Mouse (Mus musculus): ENCODE data around the gene Nus1. TPM values are rescaled to one million over a fixed set of nuclear protein-coding genes. Genes with fewer than 3 reads are reported as not detected.

Nus1 gene
- polyA plus RNA-seq, 1 experiment from 2014 or later, result 10.1 TPM

GRCm38 (mm10) chr10:52471520-52471919 is 54.2 kb downstream of the Nus1 start:
- H3K9me3 ChIP-seq (ENCODE audit: control insufficient read depth, low read length), result no peaks in the 10 kb centered on the region
- H3K27ac ChIP-seq (replicated peaks), result no peak overlapping the region
- no peaks in the 10 kb centered on the region for H3K36me3 ChIP-seq (ENCODE audit: control insufficient read depth, insufficient read depth, low read length)
- 71% methylated on average over 4 of the region's 4 CpGs for WGBS
- no peak for TF ChIP-seq CTCF (IDR thresholded peaks at IDR 0.05; ENCODE audit: low read depth)
- TF ChIP-seq EP300 (optimal IDR thresholded peaks at IDR 0.05), result no peak
- no peak for ATAC-seq (ENCODE audit: low FRiP score, low TSS enrichment)
- no peak overlapping the region for H3K9ac ChIP-seq (ENCODE audit: low read length)
- DNase-seq (ENCODE audit: low spot score), result no peak
- no peaks in the 10 kb centered on the region for H3K27me3 ChIP-seq (ENCODE audit: control insufficient read depth, insufficient read depth, low read length)
- H3K4me3 ChIP-seq (ENCODE audit: low read depth, low read length), result no peak overlapping the region
- H3K4me2 ChIP-seq (replicated peaks; ENCODE audit: low read depth), result no peak overlapping the region
- no peaks in the 10 kb centered on the region for H3K4me1 ChIP-seq (replicated peaks; ENCODE audit: control insufficient read depth, insufficient read depth)

Other genes starting within 250 kb of the Nus1 start
- 0.10 and 0.13 TPM in 2 replicates for gene Ros1, start 222.3 kb upstream of the Nus1 start, polyA plus RNA-seq (2015; fragmentation: Nextera tagmentation; extraction: Ambion mirVana)
- 16.6 and 18.6 TPM in 2 replicates for gene Dcbld1, start 183.9 kb upstream of the Nus1 start, polyA plus RNA-seq (2015; fragmentation: Nextera tagmentation; extraction: Ambion mirVana)
- not detected in 2 replicates for gene Gm26741, start 58.8 kb upstream of the Nus1 start, polyA plus RNA-seq (2015; fragmentation: Nextera tagmentation; extraction: Ambion mirVana)
- gene Gopc, start 35.4 kb upstream of the Nus1 start, polyA plus RNA-seq (2015; fragmentation: Nextera tagmentation; extraction: Ambion mirVana), result 11.9 and 12.0 TPM in 2 replicates
- gene Nepn, start 28.6 kb upstream of the Nus1 start, polyA plus RNA-seq (2015; fragmentation: Nextera tagmentation; extraction: Ambion mirVana), result 0.55 TPM in 1 of 2 replicates, not detected in the other